Mouse (Mus musculus) hindbrain, embryonic 16.5 days (tissue): Measurements from ENCODE around the gene Kdm4c. TPM values are rescaled to one million over a fixed set of nuclear protein-coding genes. Genes with fewer than 3 reads are reported as not detected.

Source experiments
- ATAC-seq: fragments of 200-750 bp; cut with Nextera tagmentation; 2 replicates; pipeline ENCODE4 v1.8.0; 2017; ENCODE audit warnings: moderate TSS enrichment, moderate library complexity
- H3K27ac ChIP-seq: fragments of 300-500 bp; sonication (generic); 2 replicates; pipeline ENCODE4 v1.5.1; 2014; ENCODE audit warnings: low read depth, mild to moderate bottlenecking, control low read depth, low read length, moderate library complexity
- H3K27me3 ChIP-seq: fragments of 300-500 bp; sonication (generic); replicated peaks from 2 replicates; pipeline ENCODE4 v1.6.1; 2014; ENCODE audit warnings: low read length; ENCODE audit not compliant: control insufficient read depth, insufficient read depth
- H3K36me3 ChIP-seq: fragments of 300-500 bp; sonication (generic); 2 replicates; pipeline ENCODE4 v1.6.1; 2014; ENCODE audit warnings: mild to moderate bottlenecking, low read length, moderate library complexity, mixed read lengths; ENCODE audit not compliant: control insufficient read depth, insufficient read depth
- H3K4me1 ChIP-seq: fragments of 300-500 bp; sonication (generic); 2 replicates; pipeline ENCODE4 v1.6.1; 2014; ENCODE audit warnings: low read depth, low read length; ENCODE audit not compliant: control insufficient read depth, insufficient read depth
- H3K4me2 ChIP-seq: fragments of 300-500 bp; sonication (generic); 2 replicates; pipeline ENCODE4 v1.6.1; 2014; ENCODE audit warnings: mild to moderate bottlenecking, low read length, control low read depth, moderate library complexity
- H3K4me3 ChIP-seq: fragments of 300-500 bp; sonication (generic); 2 replicates; pipeline ENCODE4 v1.5.1; 2014; ENCODE audit warnings: mild to moderate bottlenecking, low read length, control low read depth, moderate library complexity
- H3K9ac ChIP-seq: fragments of 300-500 bp; sonication (generic); 2 replicates; pipeline ENCODE4 v1.6.1; 2014; ENCODE audit warnings: low read depth, mild to moderate bottlenecking, control low read depth, low read length, moderate library complexity
- H3K9me3 ChIP-seq: fragments of 300-500 bp; sonication (generic); 2 replicates; pipeline ENCODE4 v1.6.1; 2014; ENCODE audit warnings: mild to moderate bottlenecking, low read length, moderate library complexity; ENCODE audit not compliant: control insufficient read depth
- WGBS: fragments of 180-500 bp; shearing (Covaris S2); extraction: QIAGEN DNeasy Blood & Tissue Kit; methylation state at CpG from one replicate; pipeline ENCODE4 v1.1.7; 2014; 5-methylcytosine and 5-hydroxymethylcytosine counted together
- polyA plus RNA-seq: library from polyadenylated mRNA; unstranded; fragments of >200 nt; fragmentation: Nextera tagmentation; extraction: Ambion mirVana; gene quantifications from 2 replicates; pipeline ENCODE4 v1.2.1, GENCODE M21; 2015

Gene Kdm4c
- polyA plus RNA-seq, 1 experiment from 2014 or later, result 14.8 TPM

DNA sequence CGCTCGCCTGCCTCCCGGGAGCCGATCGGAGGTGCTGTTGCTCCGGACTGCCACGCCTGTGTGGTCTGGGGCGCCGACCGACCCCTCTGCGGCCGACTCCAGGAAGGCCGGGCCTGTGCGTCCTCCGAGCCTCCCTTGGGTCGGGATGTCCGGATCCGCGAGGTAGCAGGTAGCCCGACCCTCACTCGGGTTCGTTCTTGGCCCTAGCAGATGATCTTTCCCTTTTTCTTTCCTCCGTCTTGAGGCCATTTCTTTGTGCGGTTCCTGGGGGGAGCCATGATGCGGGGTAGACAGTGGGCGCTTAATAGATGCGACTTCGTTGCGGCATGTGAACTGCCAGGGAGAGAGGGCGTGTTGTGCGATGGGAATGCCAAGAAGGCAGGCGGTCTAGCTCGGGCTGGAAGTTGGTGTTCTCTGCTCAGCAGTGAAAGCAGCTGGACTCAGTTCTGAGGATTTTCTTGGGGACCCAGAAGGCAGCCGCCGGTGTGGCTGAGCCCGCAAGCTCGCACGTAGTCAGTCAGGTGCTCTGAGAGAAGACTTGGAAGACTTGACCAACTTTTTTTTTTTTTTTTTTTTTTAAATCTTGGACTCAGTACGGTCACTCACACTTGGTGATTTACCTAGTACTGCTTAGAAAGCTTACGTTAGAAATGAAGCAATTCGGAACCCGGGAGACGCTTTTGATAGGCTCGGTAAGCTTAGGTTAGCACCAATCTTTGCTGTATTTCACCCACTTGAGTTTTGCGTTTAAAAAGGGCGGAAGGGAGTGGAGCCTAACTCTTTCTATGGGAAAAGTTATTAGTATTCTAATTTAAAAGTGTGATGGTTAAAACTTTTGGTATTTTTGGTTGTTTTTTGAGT, 10.2 kb downstream of the Kdm4c start:
- peaks cover 6% of the 10 kb centered on the region for H3K4me1 ChIP-seq
- H3K9ac ChIP-seq, result peak overlapping the region; percentile 88
- ATAC-seq, result peak; percentile 63
- no peaks in the 10 kb centered on the region for H3K27me3 ChIP-seq
- no peaks in the 10 kb centered on the region for H3K36me3 ChIP-seq
- H3K4me2 ChIP-seq, result peak overlapping the region; percentile 78
- H3K4me3 ChIP-seq, result peak overlapping the region; percentile 84
- 1% methylated on average over 46 of the region's 46 CpGs for WGBS
- peak overlapping the region; percentile 87 for H3K27ac ChIP-seq
- no peaks in the 10 kb centered on the region for H3K9me3 ChIP-seq

DNA sequence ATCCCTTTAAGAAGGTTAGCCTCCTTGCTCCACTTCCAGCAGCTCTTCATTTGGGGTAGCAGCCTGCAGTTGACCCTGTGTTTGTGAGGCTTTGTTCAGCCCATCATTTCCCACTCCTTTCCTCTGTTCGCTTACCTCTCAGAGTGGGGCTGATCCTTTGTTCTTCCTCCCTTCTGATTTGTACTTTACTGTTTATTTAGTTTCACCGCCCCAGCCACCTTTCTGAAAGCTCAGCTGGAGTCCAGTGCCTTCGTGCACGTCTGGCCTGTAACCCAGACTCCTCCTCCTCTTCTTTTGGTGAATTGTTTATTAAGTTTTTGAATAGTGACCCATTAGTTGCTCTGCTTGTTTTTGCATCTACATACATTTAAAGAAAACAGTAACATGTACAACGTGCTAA, 15.6 kb downstream of the Kdm4c start:
- no peaks in the 10 kb centered on the region for H3K36me3 ChIP-seq
- H3K27me3 ChIP-seq, result no peaks in the 10 kb centered on the region
- H3K27ac ChIP-seq, result no peak overlapping the region
- H3K9me3 ChIP-seq, result no peaks in the 10 kb centered on the region
- 22% methylated on average over 5 of the region's 5 CpGs for WGBS
- H3K4me2 ChIP-seq, result no peak overlapping the region
- H3K4me3 ChIP-seq, result no peak overlapping the region
- peaks cover 3% of the 10 kb centered on the region for H3K4me1 ChIP-seq
- ATAC-seq, result no peak
- H3K9ac ChIP-seq, result no peak overlapping the region

DNA sequence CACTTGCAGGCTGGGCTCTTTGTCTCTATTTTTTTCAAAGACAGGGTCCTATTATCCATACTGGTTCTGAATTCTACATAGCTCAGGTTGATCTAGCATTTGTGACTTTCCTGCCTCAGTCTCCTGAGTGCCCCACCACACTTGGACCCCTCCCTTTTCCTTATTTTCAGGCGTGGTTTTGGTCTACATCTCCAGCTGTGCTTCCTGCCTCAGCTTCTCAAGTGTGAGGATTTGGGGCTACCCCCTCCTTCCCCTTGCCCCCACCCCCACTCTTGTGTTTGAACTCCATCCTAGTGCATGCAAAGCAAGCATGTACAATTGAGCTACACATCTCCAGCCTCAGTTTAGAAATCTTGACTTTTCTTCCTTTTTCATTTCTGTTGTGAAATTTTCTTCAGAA, 16.2 kb downstream of the Kdm4c start:
- no peak overlapping the region for H3K4me2 ChIP-seq
- no peak for ATAC-seq
- H3K4me1 ChIP-seq, result peaks cover 2% of the 10 kb centered on the region
- H3K27ac ChIP-seq, result no peak overlapping the region
- WGBS, result 30% methylated on average over 1 of the region's 1 CpGs
- H3K9ac ChIP-seq, result no peak overlapping the region
- H3K4me3 ChIP-seq, result no peak overlapping the region
- H3K36me3 ChIP-seq, result no peaks in the 10 kb centered on the region; the same call in 1 of the 2 replicates
- no peaks in the 10 kb centered on the region for H3K9me3 ChIP-seq
- no peaks in the 10 kb centered on the region for H3K27me3 ChIP-seq

DNA sequence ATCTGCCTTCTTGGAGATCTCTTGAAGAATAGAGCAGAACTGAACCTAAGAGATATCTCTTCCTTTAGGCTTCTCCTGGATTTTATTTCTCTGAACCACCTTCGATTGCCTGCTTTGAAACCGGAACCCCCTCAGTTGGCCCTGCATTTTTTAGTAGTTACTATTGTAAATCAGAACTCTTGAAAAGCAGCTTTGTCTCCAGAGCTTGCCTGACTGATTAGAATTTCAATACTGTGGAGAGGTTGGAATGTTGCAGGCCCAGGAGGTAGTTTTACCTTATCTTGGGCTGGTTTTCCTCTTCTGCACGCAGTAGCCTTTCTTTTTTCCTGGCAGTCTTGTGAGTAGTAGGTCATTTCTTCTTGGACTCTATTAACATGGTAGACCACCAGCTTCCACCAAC, 17.0 kb downstream of the Kdm4c start:
- Histone ChIP-seq H3K9ac (no peak overlapping the region), H3K36me3 (peaks cover 2% of the 10 kb centered on the region; the same call in 1 of the 2 replicates), H3K27me3 (no peaks in the 10 kb centered on the region), H3K4me2 (no peak overlapping the region), H3K9me3 (no peaks in the 10 kb centered on the region), H3K4me1 (no peaks in the 10 kb centered on the region), H3K4me3 (no peak overlapping the region), H3K27ac (no peak overlapping the region)
- WGBS, result 9% methylated on average over 3 of the region's 3 CpGs
- no peak for ATAC-seq

DNA sequence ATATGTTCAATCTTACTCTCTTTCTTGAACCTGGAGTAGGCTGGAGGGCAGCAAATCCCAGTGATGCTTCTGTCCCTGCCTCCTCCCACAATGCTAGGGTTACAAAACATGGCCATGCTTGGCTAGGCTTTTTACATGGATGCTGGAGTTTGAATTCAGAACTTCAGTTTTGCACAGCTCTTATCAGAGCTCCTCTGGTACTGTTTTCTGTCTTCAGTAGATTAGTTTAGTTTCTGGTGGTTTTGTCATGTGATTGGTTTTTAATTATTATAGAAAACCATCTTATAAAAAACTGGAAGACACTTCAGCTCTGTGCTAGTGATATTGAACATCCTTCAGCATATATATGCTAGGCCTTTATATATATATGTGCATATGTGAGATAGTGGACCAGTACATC, 19.6 kb downstream of the Kdm4c start:
- Histone ChIP-seq H3K27ac (no peak overlapping the region), H3K4me3 (no peak overlapping the region), H3K27me3 (no peaks in the 10 kb centered on the region), H3K36me3 (peaks cover 2% of the 10 kb centered on the region; the same call in 1 of the 2 replicates), H3K4me1 (no peaks in the 10 kb centered on the region), H3K4me2 (no peak overlapping the region), H3K9me3 (no peaks in the 10 kb centered on the region), H3K9ac (no peak overlapping the region)
- no peak for ATAC-seq

DNA sequence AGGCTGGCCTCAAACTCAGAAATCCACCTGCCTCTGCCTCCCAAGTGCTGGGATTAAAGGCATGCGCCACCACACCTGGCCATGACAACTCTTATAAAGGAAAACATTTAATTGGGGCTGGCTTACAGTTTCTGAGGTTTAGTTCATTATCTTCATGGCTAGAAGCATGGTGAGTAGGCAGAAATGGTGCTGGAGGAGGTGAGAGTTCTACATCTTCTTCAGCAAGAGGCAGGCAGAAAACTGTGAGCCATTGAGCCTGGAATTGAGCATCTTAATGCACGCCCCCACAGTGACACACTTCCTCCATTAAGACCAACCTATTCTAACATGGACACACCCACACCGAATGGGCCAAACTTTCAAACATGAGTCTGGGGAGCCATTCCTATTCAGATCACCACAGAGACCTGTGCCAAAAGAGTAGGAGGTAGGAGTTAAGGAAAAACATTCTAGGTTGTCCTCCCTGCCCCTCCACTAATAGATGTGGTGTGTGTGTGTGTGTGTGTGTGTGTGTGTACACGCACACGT, 22.2 kb downstream of the Kdm4c start:
- no peak for ATAC-seq
- H3K27ac ChIP-seq, result no peak overlapping the region
- no peak overlapping the region for H3K4me2 ChIP-seq
- H3K9ac ChIP-seq, result no peak overlapping the region
- H3K36me3 ChIP-seq, result peaks cover 2% of the 10 kb centered on the region; the same call in 1 of the 2 replicates
- H3K9me3 ChIP-seq, result no peaks in the 10 kb centered on the region
- 94% methylated on average over 5 of the region's 5 CpGs for WGBS
- H3K4me3 ChIP-seq, result no peak overlapping the region
- H3K27me3 ChIP-seq, result no peaks in the 10 kb centered on the region
- H3K4me1 ChIP-seq, result no peaks in the 10 kb centered on the region

DNA sequence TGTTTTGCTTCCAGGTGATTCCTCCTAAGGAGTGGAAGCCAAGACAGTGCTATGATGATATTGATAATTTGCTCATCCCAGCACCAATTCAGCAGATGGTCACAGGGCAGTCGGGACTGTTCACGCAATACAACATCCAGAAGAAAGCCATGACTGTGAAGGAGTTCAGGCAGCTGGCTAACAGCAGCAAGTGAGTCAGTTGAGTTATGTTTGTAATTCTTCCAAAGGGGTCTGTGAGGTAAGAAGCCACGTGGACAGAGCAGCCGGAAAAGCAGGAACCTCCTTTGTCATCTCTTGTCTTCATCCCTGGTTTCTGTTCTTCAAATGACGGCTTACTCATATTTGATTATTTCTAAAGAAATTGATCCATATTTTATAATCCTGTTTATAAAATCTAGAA, 28.9 kb downstream of the Kdm4c start:
- no peak overlapping the region for H3K27ac ChIP-seq
- H3K4me3 ChIP-seq, result no peak overlapping the region
- no peak overlapping the region for H3K9ac ChIP-seq
- WGBS, result 85% methylated on average over 5 of the region's 5 CpGs
- H3K36me3 ChIP-seq, result peaks cover 4% of the 10 kb centered on the region; the same call in 1 of the 2 replicates
- ATAC-seq, result no peak
- no peaks in the 10 kb centered on the region for H3K27me3 ChIP-seq
- H3K4me2 ChIP-seq, result no peak overlapping the region
- H3K9me3 ChIP-seq, result no peaks in the 10 kb centered on the region
- no peaks in the 10 kb centered on the region for H3K4me1 ChIP-seq

DNA sequence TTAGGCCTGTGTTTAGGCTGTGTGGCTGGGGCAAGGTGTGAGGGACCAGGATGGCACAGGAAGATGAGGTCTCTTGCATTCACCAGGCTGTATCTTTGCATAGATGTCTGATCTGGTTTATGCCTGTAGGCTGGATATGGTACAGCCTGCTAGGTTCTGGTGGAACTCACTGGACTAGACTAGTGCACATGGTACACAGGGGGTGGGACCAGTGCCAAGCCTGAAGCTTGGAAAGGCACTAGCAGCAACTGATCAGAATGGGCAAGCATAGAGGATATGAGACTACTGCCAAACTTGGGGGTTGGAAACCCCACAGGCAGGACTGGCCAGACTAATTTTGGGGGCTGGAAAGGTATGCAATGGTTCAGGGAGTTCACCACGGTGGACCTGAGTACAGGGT, 35.2 kb downstream of the Kdm4c start:
- H3K4me2 ChIP-seq, result no peak overlapping the region
- H3K4me1 ChIP-seq, result no peaks in the 10 kb centered on the region
- H3K27me3 ChIP-seq, result no peaks in the 10 kb centered on the region
- 86% methylated on average over 1 of the region's 1 CpGs for WGBS
- no peaks in the 10 kb centered on the region for H3K9me3 ChIP-seq
- peaks cover 2% of the 10 kb centered on the region; the same call in 1 of the 2 replicates for H3K36me3 ChIP-seq
- H3K9ac ChIP-seq, result no peak overlapping the region
- H3K27ac ChIP-seq, result no peak overlapping the region
- peak; percentile 67 for ATAC-seq
- H3K4me3 ChIP-seq, result no peak overlapping the region

DNA sequence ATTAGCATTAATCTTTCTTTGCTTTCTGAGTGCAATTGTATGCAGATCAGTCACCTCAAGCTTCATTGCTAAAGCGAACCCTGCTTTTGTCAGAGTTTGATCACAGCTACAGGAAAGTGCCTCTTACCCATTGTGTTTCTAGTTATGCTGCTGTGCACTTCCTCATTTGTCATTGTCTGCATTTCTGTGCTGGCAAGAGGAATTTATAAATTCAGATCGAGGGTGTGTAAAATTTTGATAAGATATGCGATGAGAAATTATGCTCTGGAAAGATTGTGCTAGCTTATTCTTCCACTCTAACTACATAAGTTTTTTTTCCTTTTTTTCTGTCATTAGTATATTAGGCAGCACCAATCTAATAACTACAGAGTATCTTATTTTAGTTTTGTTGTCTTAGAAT, 37.9 kb downstream of the Kdm4c start:
- ATAC-seq, result no peak
- Histone ChIP-seq H3K9me3 (no peaks in the 10 kb centered on the region), H3K4me1 (no peaks in the 10 kb centered on the region), H3K27me3 (no peaks in the 10 kb centered on the region), H3K36me3 (no peaks in the 10 kb centered on the region), H3K4me3 (no peak overlapping the region), H3K27ac (no peak overlapping the region), H3K9ac (no peak overlapping the region), H3K4me2 (no peak overlapping the region)
- WGBS, result 73% methylated on average over 3 of the region's 3 CpGs
